Mouse (Mus musculus) bone marrow macrophage, adult 2 months (primary cell): ENCODE results near the gene Prrt1.

Experiments
- CTCF ChIP-seq: IDR thresholded peaks from 2 replicates; pipeline ENCODE4 v1.5.1; 2012; ENCODE audit warnings: low read depth, mild to moderate bottlenecking, low read length, moderate library complexity
- POLR2A ChIP-seq: IDR thresholded peaks from 2 replicates; pipeline ENCODE4 v1.6.1; 2012; ENCODE audit warnings: mild to moderate bottlenecking, low read depth, low read length, borderline replicate concordance

- TF ChIP-seq POLR2A: no peak
- TF ChIP-seq CTCF: no peak
These were observed 25.8 kb upstream of the Prrt1 start, which contains the start of gene Rnf5 for GRCm38 (mm10) chr17:34603375-34604060.
